Mouse (Mus musculus): Measurements from ENCODE around the gene Dctn2.

The Dctn2 gene

DNA sequence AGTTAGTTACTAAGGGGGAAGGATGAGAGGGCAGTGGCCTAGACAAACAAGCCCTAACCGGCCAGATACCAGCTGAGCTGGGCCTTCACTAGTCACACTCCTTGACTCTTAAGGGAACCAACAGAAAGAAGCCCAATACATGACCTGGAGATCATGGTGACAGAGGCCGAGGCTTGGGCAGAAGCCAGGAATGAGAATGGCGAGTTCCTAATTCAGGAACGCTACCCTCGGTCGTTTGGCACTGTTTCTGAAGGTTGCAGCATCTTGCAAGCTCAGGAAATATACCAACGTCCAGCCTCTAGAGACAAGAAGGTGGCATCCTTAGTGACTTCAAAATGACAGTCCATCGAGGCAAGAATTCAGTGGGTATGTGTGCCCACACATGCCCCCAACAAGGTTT, 1.8 kb upstream of the Dctn2 start:
- no peak for DNase-seq (ENCODE audit: low spot score)

DNA sequence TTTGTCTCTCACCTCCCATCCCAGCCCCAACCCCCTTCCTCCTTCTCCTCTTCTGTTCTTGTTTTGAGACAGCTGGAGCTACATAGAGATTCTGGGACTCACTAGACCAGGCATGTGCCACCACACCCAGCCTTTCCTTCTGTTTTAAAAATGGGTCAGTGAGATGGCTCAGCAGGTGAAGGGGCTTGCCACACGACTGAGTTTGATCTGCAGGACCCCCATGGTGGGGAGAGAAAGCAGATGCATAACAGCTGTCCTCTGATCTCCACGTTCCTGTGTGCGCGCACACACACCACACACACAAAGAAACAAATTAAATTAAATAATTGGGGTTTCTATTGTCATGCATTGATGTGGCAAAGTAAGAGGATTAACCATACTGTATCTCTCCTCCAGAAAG, 1.2 kb upstream of the Dctn2 start:
- no peak for DNase-seq (ENCODE audit: low spot score)

DNA sequence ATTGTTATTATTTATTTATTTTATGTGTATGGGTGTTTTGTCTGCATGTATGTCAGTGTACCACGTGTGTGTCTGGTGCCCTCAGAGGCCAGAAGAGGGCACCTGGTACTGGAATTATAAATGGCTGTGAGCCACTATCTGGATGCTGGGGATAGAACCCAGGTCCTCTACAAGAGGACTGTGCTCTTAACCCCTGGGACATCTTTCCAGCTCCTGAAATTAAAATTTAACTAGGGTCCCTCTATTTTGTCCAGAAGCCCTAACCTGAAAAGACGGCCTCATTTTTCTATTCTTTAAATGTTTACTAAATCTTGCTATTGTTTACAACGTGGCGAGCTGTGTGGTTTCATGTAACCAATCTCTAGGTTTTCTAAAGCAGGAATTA, 449 bp upstream of the Dctn2 start:
- DNase-seq (ENCODE audit: low spot score): no peak

- DNase-seq (ENCODE audit: low spot score): no peak
These were observed 1.1 kb downstream of the Dctn2 start for GRCm38 (mm10) chr10:127267318-127267717.

DNA sequence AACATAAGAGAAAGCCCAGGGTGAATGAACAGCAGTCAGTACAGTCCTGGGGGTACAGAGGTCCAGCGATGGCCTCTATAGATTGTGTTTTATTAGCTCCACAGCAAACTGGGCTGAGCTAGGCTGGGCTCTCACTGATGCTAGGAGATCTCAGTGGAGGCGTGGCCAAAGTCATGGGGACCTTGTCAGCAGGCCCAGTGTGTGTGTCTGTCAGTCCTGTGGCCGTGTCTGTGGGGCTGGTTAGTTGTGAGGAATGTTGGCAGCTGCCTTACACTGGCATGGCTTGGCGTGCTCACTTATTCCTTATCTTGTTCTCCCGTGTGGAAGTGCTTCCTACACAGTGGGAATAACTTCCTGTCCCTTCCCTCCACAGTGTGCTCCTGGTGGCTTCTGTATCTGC, 2.2 kb downstream of the Dctn2 start:
- DNase-seq (ENCODE audit: low spot score): no peak

DNA sequence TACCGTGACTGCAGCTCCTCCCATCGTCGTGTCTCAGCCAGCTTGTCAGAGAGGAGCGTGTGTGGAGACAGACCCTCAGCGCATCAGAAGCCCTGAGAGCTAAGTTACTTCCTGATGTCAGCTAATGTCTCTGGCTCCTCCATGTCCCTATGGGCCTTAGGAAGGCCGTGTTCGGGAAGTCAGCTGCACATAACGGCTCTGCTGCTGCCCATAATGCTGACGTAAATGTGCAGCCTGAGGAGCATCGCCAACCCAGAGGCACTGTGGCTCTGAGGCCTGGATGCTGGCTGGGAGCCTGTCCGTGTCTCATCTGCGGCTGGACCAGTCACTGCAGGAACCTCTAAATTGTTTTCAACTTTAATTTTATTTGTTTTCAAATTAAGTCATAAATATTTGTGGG, 2.9 kb downstream of the Dctn2 start:
- no peak for DNase-seq (ENCODE audit: low spot score)

GRCm38 (mm10) chr10:127269884-127270283, 3.7 kb downstream of the Dctn2 start:
- no peak for DNase-seq (ENCODE audit: low spot score)

- DNase-seq (ENCODE audit: low spot score): no peak
These were observed 6.2 kb downstream of the Dctn2 start for GRCm38 (mm10) chr10:127272371-127272770.

DNA sequence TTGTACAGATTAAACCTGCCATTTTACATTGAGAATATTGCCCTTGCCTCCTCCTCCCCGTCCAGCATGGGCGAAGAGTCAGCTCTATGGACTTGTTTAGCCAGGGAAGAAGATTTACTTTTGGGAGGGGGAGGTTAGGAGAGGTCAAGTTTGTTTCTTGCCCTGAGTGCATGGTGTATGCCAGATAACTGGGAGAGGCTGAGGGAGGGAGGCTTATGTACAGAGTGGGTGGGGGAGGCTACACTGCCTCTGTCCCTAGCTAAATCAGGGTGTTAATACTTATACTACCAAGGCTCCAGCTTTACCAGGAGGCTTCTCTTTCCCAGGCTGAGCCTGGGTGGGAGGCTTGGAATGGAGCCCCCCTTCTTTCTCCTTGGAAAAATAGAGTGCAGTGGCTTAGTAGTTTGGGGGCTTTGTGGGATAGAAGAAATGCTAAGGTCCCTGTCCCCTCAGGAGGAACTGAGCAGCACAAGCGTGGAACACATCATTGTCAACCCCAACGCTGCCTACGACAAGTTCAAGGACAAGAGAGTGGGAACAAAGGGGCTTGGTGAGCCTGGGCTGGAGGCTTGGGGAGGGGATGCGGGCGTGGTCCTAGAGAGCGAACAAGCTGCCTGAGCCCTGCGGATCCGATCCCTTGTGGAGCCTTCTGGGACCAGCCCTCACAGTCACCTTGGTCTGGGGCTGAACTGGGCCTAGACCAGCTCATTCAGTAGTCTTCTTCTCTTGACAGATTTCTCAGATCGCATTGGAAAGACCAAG, 8.3 kb downstream of the Dctn2 start:
- DNase-seq (ENCODE audit: low spot score): no peak

DNA sequence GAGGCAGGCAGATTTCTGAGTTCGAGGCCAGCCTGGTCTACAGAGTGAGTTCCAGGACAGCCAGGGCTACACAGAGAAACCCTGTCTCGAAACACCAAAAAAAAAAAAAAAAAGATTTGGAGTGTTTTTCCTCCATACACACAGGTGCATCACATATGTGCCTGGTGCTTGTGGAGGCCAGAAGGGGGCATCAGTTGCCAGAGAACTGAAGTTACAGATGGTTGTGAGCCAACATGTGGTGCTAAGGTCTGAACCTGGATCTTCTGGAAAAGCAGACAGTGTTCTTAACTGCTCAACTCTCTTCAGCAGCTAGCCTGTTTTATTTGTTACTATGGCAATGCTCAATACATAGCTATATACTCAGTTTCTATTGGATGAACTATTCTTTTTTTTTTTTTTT, 13.6 kb downstream of the Dctn2 start:
- no peak for DNase-seq (ENCODE audit: low spot score)

DNA sequence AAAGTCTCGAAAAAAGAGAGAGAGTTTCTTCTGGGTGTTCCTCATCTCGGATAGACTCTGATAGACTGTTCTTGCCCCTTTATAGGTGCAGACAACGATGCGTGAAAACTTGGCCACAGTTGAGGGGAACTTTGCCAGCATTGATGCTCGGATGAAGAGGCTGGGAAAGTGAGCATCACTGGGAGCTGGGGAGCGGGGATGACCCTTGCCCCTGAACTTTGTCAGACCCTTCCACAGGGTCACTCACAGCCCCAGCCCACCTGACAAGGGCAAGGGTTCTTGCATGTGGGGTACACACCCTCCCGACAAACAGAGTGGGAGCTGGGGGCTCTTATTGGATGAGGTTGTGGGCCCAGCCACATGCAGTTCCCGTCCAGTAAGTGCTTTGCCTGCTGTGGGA, 15.1 kb downstream of the Dctn2 start:
- DNase-seq (ENCODE audit: low spot score): no peak

- DNase-seq (ENCODE audit: low spot score): no peak
These were observed 16.6 kb downstream of the Dctn2 start for GRCm38 (mm10) chr10:127282620-127283215.

- no peak for DNase-seq (ENCODE audit: low spot score)
These were observed 18.0 kb downstream of the Dctn2 start for GRCm38 (mm10) chr10:127284105-127284622.

DNA sequence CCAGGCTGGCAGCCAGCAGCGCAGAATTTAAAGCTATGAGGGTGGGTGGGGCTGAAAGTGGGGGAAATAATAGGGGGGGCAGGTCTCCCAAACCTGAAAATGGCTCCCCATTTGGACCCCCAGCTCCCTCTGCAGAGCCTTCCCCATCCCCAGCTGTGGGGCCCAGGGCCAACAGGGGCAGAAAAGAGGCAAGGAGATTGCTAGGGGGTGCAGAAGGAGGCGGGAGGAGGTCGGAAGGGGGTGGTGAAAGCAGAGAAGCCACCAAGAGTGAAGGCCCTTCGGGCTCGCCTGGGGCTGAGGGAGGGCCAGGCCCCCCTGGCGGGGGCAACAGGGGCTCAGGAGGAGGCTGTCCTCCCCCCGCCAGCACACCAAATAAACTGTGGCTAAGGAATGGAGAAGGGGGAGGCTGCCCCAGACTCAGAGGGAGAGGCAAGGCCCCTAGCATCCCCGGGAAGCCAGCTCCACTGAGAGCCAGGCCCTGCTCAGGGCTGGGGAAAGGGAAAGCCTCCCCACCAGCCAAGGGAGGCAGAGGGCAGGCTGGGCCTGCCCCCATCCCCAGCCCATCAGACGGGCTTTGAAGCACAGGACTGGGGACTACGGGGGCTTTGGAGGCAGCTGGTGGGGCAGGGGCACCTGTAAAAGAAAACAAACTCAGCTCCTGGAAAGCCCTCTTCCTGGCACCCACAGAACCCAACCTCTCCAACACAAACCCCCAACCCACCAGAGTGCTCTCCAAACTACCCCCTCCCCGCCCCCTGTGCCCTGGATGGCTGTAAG, 18.7 kb downstream of the Dctn2 start:
- DNase-seq (ENCODE audit: low spot score): no peak

DNA sequence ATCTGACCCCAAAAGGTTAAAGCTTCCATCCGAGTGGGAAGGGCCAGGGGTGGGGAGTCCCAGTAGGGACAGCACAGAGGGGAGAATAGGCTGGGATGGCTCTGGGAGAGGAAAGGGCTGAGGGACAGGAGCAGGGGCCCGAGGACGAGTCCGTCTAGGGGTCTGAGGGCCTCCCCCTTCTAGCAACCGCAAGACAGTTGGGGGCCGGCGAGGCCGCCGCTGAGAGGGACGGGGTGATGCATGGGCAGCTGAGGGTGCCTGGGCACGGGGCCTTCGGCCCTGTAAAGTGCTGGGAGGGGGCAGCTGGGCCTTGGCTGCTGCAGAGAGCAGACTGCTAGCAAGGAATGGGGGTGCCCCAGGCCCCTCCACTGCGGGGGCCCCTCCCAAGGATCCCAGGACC, 19.5 kb downstream of the Dctn2 start:
- no peak for DNase-seq (ENCODE audit: low spot score)

DNA sequence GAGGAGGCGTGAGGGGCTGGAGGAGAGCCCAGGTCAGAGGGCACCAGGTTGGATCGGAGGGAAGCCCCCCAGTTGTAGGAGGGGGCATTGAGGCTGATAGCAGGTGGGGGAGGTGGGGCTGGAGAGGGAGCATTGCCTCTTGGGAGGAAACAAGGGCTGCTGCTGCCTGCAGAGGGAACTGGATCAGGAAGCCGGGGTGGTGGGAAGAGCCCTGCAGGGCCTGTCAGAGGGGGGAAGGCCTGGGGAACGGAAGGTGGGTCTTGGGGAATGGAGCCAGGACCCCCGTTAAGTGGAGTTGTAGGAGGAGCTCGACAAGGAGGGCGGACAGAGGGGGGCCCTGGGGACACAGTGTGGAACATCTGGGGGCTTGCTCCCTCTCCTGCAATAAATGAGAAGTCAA, 20.0 kb downstream of the Dctn2 start:
- no peak for DNase-seq (ENCODE audit: low spot score)

DNA sequence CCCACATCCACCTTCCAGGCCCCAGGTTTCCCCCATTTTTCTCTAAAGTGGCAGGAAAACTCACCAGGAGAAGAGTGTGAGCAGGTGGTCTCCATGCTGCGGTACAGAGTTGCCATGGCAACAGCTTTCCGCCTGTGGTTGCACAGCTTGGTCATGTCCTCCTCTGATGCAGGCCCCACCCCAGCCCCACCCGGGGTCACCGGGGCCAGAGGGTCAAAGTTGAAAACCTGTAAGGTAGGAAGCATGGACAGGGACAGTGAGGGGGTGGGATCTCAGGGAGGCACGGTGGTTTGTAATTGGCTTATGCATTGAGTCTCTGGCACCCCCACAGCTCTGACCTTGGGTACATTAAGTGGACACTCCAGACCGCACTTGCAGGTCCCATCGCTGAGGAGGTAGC, 20.6 kb downstream of the Dctn2 start:
- no peak for DNase-seq (ENCODE audit: low spot score)

DNA sequence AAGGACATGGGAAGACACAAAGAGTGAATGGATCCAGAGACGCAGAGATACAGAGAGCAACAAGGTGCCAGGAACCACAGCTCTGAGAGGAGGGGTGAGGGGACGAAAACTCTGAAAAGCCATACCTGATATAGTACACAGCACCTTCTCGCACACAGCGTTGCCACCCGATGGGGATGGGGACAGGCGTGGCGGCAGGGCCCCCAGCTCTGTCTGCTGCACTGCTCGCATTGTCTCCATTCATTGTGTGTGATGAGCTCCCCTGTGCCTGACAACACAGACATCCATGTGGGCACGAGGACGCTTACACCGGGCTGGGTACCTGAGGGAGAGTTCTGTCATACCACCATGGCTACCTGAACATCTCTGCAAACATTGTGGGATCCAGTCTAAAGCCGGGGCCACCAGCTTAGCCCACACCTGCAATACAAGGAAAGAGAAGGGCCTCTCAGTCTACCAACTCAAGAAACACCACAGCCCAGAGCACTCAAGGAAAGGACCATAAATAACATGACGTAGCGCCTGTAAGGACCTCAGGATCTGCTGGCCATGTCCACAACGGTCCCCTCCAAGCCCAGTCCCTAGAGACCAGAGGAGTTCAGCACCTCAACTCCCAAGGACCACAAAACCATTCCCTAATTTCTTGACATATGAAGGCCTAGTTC, 21.2 kb downstream of the Dctn2 start:
- no peak for DNase-seq (ENCODE audit: low spot score)

GRCm38 (mm10) chr10:127287936-127288293, 21.7 kb downstream of the Dctn2 start:
- no peak for DNase-seq (ENCODE audit: low spot score)

DNA sequence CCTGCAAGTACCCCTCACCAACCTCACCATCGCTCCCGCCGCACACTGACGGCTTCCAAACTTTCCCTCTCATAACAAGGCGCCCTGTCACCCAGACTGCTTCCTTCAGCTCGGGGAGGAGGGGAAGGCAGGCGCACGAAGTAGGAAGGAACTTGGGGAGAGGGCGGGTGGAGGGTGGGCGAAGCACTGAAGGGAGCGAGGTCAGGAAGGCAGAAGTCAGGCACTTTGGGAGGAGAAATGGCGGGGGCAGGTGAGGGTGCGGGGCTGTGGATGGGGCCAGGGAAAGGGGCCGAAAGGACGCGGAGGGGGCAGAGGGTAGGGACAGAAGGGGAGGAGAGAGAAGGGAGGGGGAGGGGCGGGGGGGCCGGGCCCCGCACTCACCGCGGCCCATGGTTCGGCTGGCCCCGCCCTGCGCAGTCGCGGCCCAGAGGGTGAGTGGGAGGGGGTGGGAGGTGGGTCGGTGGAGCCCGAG, 22.2 kb downstream of the Dctn2 start:
- DNase-seq (ENCODE audit: low spot score): peak; percentile 47

GRCm38 (mm10) chr10:127288800-127289572, 22.8 kb downstream of the Dctn2 start, which contains the start of gene Mbd6:
Mbd6 (minus strand) TSS chr10:127289018.
- DNase-seq (ENCODE audit: low spot score): peak; percentile 87
